Mouse (Mus musculus): ENCODE measurements around the gene Fa2h.

- TF ChIP-seq GATA1 (IDR thresholded peaks at IDR 0.05; ENCODE audit: borderline replicate concordance, low read length): no peak
- no peak for TF ChIP-seq FLI1 (IDR thresholded peaks at IDR 0.05; ENCODE audit: low read length)
Observed at GRCm38 (mm10) chr8:111369711-111370110, 23.9 kb downstream of the Fa2h start.

Measured in megakaryocyte, embryonic 14.5 days (primary cell).